Mouse (Mus musculus): ENCODE measurements around the gene Ripk1. TPM values are rescaled to one million over a fixed set of nuclear protein-coding genes. Genes with fewer than 3 reads are reported as not detected.

Ripk1 gene
- total RNA-seq, 2 experiments from 2014 or later: 5.7 to 9.7 TPM

GRCm38 (mm10) chr13:34037172-34038055 is 35.3 kb downstream of the Ripk1 start, which contains the start of gene Bphl:
Bphl (plus strand) TSS chr13:34037597.
- peak; percentile 88 to 90 for DNase-seq (ENCODE audit: extremely low spot score in 1 of 2, low spot score in 1 of 2)

GRCm38 (mm10) chr13:34038056-34038432 is 35.9 kb downstream of the Ripk1 start:
- DNase-seq (ENCODE audit: extremely low spot score in 1 of 2, low spot score in 1 of 2): no peak

GRCm38 (mm10) chr13:34038901-34039341 is 36.8 kb downstream of the Ripk1 start:
- no peak for DNase-seq (ENCODE audit: extremely low spot score in 1 of 2, low spot score in 1 of 2)

GRCm38 (mm10) chr13:34040091-34040490 is 37.9 kb downstream of the Ripk1 start:
- DNase-seq (ENCODE audit: extremely low spot score in 1 of 2, low spot score in 1 of 2): no peak

- DNase-seq (ENCODE audit: extremely low spot score in 1 of 2, low spot score in 1 of 2): no peak
Observed at GRCm38 (mm10) chr13:34043716-34044393, 41.7 kb downstream of the Ripk1 start.

GRCm38 (mm10) chr13:34045511-34046249 is 43.5 kb downstream of the Ripk1 start:
- no peak for DNase-seq (ENCODE audit: extremely low spot score in 1 of 2, low spot score in 1 of 2)

- peak; percentile 45 to 77 for DNase-seq (ENCODE audit: extremely low spot score in 1 of 2, low spot score in 1 of 2)
Observed at GRCm38 (mm10) chr13:34046421-34047012, 44.4 kb downstream of the Ripk1 start.

GRCm38 (mm10) chr13:34047526-34047925 is 45.4 kb downstream of the Ripk1 start:
- DNase-seq (ENCODE audit: extremely low spot score in 1 of 2, low spot score in 1 of 2): no peak

- no peak for DNase-seq (ENCODE audit: extremely low spot score in 1 of 2, low spot score in 1 of 2)
Observed at GRCm38 (mm10) chr13:34050479-34050878, 48.3 kb downstream of the Ripk1 start.

- no peak for DNase-seq (ENCODE audit: extremely low spot score in 1 of 2, low spot score in 1 of 2)
Observed at GRCm38 (mm10) chr13:34051692-34052091, 49.5 kb downstream of the Ripk1 start.

- DNase-seq (ENCODE audit: extremely low spot score in 1 of 2, low spot score in 1 of 2): no peak
Observed at GRCm38 (mm10) chr13:34053673-34054282, 51.6 kb downstream of the Ripk1 start.

GRCm38 (mm10) chr13:34054391-34054790 is 52.2 kb downstream of the Ripk1 start:
- DNase-seq (ENCODE audit: extremely low spot score in 1 of 2, low spot score in 1 of 2): no peak

- DNase-seq (ENCODE audit: extremely low spot score in 1 of 2, low spot score in 1 of 2): no peak
Observed at GRCm38 (mm10) chr13:34054983-34055382, 52.8 kb downstream of the Ripk1 start.

GRCm38 (mm10) chr13:34057252-34057651 is 55.1 kb downstream of the Ripk1 start:
- DNase-seq (ENCODE audit: extremely low spot score in 1 of 2, low spot score in 1 of 2): no peak

- no peak for DNase-seq (ENCODE audit: extremely low spot score in 1 of 2, low spot score in 1 of 2)
Observed at GRCm38 (mm10) chr13:34060061-34060460, 57.9 kb downstream of the Ripk1 start.

GRCm38 (mm10) chr13:34062466-34062865 is 60.3 kb downstream of the Ripk1 start:
- no peak for DNase-seq (ENCODE audit: extremely low spot score in 1 of 2, low spot score in 1 of 2)

- DNase-seq (ENCODE audit: extremely low spot score in 1 of 2, low spot score in 1 of 2): no peak
Observed at GRCm38 (mm10) chr13:34066351-34066750, 64.2 kb downstream of the Ripk1 start.

GRCm38 (mm10) chr13:34070296-34070695 is 68.1 kb downstream of the Ripk1 start:
- DNase-seq (ENCODE audit: extremely low spot score in 1 of 2, low spot score in 1 of 2): no peak

GRCm38 (mm10) chr13:34071836-34072235 is 69.7 kb downstream of the Ripk1 start:
- no peak for DNase-seq (ENCODE audit: extremely low spot score in 1 of 2, low spot score in 1 of 2)

GRCm38 (mm10) chr13:34072847-34073246 is 70.7 kb downstream of the Ripk1 start:
- no peak for DNase-seq (ENCODE audit: extremely low spot score in 1 of 2, low spot score in 1 of 2)
